Mouse (Mus musculus) hindbrain, embryonic 14.5 days (tissue): ENCODE measurements at regions not wholly inside any gene's neighbourhood (a gene's known extent, or its start where the extent isn't known, plus 50 kb on each side); places are given as distances from the start of the nearest gene placed in this dataset.
A peak's percentile ranks its signal among the peaks of the same experiment; 100 is the strongest.
"Not testable (repeated sequence)": the region's sequence is repeated elsewhere in the genome, so short reads cannot be mapped to it uniquely, and the experiment has no call there.

Experiments used
- ATAC-seq: fragments of 200-750 bp; cut with Nextera tagmentation; 2 replicates; pipeline ENCODE4 v1.8.0; 2017; ENCODE audit warnings: moderate number of reproducible peaks, mild to moderate bottlenecking, moderate TSS enrichment, moderate library complexity; ENCODE audit not compliant: low FRiP score
- DNase-seq: peaks from one replicate; pipeline ENCODE4 v3.0.0-alpha.2; 2015; ENCODE audit warnings: low spot score
- H3K27ac ChIP-seq: fragments of 300-500 bp; sonication (generic); 2 replicates; pipeline ENCODE4 v1.5.1; 2014; ENCODE audit warnings: mild to moderate bottlenecking, moderate library complexity
- H3K27me3 ChIP-seq: fragments of 300-500 bp; sonication (generic); 2 replicates; pipeline ENCODE4 v1.6.1; 2014; ENCODE audit warnings: mild to moderate bottlenecking, low read length, mixed read lengths; ENCODE audit not compliant: control insufficient read depth, insufficient read depth
- H3K36me3 ChIP-seq: fragments of 300-500 bp; sonication (generic); replicated peaks from 2 replicates; pipeline ENCODE4 v1.6.1; 2014; ENCODE audit not compliant: control insufficient read depth, insufficient read depth
- H3K4me1 ChIP-seq: fragments of 300-500 bp; sonication (generic); replicated peaks from 2 replicates; pipeline ENCODE4 v1.6.1; 2014; ENCODE audit warnings: antibody characterized with exemption, low read length, mixed read lengths; ENCODE audit not compliant: control insufficient read depth, insufficient read depth
- H3K4me2 ChIP-seq: fragments of 300-500 bp; sonication (generic); replicated peaks from 2 replicates; pipeline ENCODE4 v1.6.1; 2014; ENCODE audit warnings: mild to moderate bottlenecking, moderate library complexity
- H3K4me3 ChIP-seq: fragments of 300-500 bp; sonication (generic); replicated peaks from 2 replicates; pipeline ENCODE4 v1.5.1; 2014; ENCODE audit warnings: mild to moderate bottlenecking, low read length
- H3K9ac ChIP-seq: fragments of 300-500 bp; sonication (generic); 2 replicates; pipeline ENCODE4 v1.6.1; 2014
- H3K9me3 ChIP-seq: fragments of 300-500 bp; sonication (generic); 2 replicates; pipeline ENCODE4 v1.6.1; 2016; ENCODE audit warnings: low read length; ENCODE audit not compliant: control insufficient read depth
- WGBS: fragments of 180-500 bp; shearing (Covaris S2); extraction: QIAGEN DNeasy Blood & Tissue Kit; methylation state at CpG from one replicate; pipeline ENCODE4 v1.1.7; 2014; 5-methylcytosine and 5-hydroxymethylcytosine counted together

GRCm38 (mm10) chr2:171101180-171101579 is 369.6 kb downstream of the Dok5 start:
- H3K9me3 ChIP-seq: no peaks in the 10 kb centered on the region
- H3K9ac ChIP-seq: no peak overlapping the region
- no peak overlapping the region for H3K4me3 ChIP-seq
- H3K27ac ChIP-seq: no peak overlapping the region
- H3K36me3 ChIP-seq: no peaks in the 10 kb centered on the region
- no peak for DNase-seq
- H3K4me2 ChIP-seq: no peak overlapping the region
- whole genome bisulfite sequencing: 94% methylated on average over 1 of the region's 1 CpGs
- H3K27me3 ChIP-seq: no peaks in the 10 kb centered on the region
- 0 out of 2 replicates have a peak, but pooled peaks cover 3% of the 10 kb centered on the region for H3K4me1 ChIP-seq
- no peak for ATAC-seq

GRCm38 (mm10) chr2:171120033-171120802 is 388.6 kb downstream of the Dok5 start:
- H3K4me2 ChIP-seq, H3K4me1 ChIP-seq, H3K27me3 ChIP-seq, H3K9ac ChIP-seq, DNase-seq, H3K4me3 ChIP-seq, ATAC-seq, H3K36me3 ChIP-seq, H3K27ac ChIP-seq, H3K9me3 ChIP-seq: not testable (repeated sequence)
- WGBS: 92% methylated on average over 15 of the region's 19 CpGs

DNA sequence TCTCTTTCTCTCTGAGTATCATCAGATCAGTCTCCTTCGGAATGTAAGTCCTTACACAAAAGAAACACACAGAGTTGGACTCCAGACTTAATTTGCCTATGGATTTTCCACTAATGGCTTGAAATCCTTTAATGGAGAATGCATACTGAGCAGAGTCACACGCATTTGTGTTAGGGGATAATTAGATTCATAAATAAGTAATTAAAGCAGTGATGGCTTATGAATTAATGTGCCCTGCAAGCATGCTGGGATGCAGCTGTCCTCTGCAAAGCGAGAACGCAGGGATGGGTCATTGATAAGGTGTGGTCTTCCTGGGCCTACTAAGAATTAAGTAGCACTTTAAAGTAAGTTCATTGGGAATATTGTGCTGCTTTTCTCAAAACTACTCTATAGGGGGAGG is 403.2 kb downstream of the Dok5 start:
- H3K9ac ChIP-seq: no peak overlapping the region
- DNase-seq (peak; percentile 54), ATAC-seq (no peak)
- peaks cover 6% of the 10 kb centered on the region; the same call in 1 of the 2 replicates for H3K4me1 ChIP-seq
- H3K36me3 ChIP-seq: no peaks in the 10 kb centered on the region
- no peak overlapping the region for H3K4me3 ChIP-seq
- 40% methylated on average over 4 of the region's 4 CpGs for WGBS
- no peak overlapping the region for H3K27ac ChIP-seq
- no peak overlapping the region for H3K4me2 ChIP-seq
- no peaks in the 10 kb centered on the region for H3K27me3 ChIP-seq
- 0 out of 2 replicates have a peak, but pooled peaks cover 4% of the 10 kb centered on the region for H3K9me3 ChIP-seq
